Mouse (Mus musculus) forelimb bud, embryonic 11.5 days (tissue): ENCODE measurements around the gene Bfsp1.

Experiments
- DNase-seq: peaks from one replicate; pipeline ENCODE4 v3.0.0-alpha.2; 2012; ENCODE audit warnings: low read depth, low spot score

The Bfsp1 gene

DNA sequence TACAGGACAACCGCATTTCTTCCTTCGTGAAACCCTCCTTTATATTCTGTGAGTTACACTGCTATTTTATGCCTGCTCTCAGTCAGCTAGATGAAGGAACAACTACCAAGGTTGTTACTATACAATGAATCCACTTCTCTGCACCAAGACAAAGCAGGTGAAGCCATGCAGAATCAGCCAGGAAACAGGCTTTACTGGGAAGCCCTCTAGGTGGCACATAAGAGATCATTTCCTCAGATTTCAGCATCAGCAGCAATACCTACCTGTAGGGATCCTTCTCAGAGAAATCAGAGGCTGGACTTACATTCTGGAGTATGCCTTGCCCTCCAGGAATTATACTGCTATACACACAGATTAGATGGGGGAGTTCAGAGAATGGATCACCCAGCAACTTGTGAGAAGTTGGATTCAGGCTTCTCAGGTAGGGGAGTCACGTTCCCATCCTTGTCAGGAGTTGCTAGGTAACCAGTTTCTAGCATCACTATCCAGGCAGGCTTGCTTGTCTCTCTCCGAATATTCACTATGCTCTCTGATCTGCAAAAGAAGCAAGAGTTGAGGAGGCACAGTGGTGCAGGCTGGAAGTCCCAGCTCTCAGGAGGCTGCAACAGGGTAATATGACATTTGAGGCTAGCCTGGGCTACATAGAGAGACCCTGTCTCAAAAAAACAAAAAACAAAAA is 66.5 kb downstream of the Bfsp1 start:
- DNase-seq: no peak

DNA sequence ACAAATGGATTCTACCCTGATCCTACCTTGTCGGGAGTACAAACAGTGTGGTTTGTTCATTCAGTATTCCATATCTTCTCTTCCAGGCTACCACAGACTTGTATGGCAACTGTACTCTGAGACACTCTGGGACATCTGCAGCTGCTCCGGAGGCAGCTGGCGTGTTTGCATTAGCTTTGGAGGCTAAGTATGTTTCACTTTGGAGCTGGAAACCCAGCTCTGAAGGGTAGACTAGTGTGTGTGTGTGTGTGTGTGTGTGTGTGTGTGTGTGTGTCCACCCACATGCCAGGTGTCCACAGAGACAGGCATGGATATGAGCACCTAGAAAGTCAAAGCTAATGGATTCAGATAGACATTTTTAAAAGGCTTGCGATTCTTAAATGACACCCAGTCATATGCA is 67.1 kb downstream of the Bfsp1 start:
- no peak for DNase-seq

DNA sequence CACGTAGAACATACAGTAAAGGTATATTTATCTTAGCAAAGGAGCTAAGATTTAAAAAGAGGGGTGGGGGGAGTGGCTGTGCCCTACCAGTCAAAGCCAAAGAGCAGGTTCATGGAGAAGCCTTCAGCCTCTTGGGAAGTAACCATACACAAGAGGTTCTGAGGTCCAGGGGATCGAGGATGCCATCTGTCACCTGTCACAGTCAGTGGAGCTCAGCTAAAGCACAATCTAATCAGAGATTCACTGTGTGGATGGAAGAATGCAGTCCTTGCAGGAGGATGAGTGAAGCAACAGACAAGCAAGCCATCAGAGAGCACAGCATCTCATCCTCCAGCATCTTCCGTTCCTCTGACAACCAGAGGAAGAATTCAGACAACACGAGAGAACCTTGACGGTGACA is 73.1 kb downstream of the Bfsp1 start:
- DNase-seq: no peak

DNA sequence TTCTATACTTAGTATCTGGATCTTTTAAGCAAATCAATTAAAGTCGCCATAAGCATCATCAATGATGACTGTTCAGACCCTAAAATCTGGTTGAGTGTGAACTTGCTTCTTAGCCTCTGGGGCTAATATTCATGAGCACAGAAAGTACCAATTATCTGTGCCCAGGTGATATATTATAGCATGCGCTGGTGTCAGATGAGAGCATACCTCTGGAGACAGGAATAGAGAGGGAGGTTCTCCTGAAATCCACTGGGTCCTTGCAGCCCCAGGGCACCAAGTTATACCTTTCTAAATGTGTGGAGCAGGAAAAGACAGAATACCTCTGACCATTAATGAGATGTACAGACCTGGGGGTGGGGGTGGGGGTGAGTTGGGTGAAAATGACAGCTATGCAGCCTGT is 82.7 kb downstream of the Bfsp1 start:
- no peak for DNase-seq
